Mouse (Mus musculus): ENCODE measurements around the gene Hnrnpul2.

Hnrnpul2 gene

GRCm38 (mm10) chr19:8818801-8819595 is 812 bp upstream of the Hnrnpul2 start, which contains the start of gene Ttc9c:
Gene Ttc9c, minus strand, starts transcription at chr19:8819333.
- peak; percentile 98 to 99 for DNase-seq

GRCm38 (mm10) chr19:8820424-8820956 is 680 bp downstream of the Hnrnpul2 start:
- DNase-seq = peak in 1 of 2 experiments; percentile 25

DNA sequence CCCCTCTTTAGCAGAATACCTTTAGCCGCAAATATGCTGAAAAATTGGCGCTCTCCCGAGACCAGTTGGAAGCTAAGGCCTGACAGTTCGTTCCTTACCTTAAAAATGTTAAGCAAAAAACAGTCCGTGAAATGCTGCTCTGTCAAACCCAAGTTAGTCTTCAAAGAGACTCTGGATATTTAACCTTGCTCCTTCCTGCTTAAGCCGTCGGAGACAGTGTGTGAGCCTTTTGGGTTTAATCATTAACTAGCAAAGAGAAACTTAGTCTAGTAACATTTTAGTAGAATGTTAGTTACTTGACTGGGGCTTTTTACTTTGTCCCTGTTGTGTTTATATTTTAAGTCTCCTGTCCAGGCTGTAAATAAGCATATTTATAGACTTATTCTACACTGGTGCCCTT is 1.3 kb downstream of the Hnrnpul2 start:
- peak in 1 of 2 experiments; percentile 47 for DNase-seq

- DNase-seq = no peak
Observed at GRCm38 (mm10) chr19:8822696-8823095, 2.9 kb downstream of the Hnrnpul2 start.

DNA sequence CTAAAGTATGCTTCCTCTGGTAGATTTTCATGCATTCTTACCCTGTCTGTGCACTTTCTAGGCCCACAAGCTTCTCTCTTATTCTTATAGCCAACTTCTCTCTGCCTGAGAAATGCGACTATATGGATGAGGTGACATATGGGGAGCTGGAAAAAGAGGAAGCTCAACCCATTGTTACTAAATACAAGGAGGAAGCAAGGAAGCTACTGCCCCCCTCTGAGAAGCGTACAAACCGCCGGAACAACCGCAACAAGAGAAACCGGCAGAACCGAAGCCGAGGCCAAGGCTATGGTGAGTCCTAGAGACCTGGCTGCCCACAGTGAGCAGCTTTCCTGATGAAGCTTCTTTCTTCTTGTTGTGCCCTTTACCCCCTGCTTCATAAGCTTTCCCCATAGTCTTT is 9.8 kb downstream of the Hnrnpul2 start, which contains the start of gene AC129217.1:
AC129217.1 (plus strand) TSS at position 114 of the 400 bp plus-strand sequence.
- DNase-seq = peak in 1 of 2 experiments; percentile 34

- peak in 1 of 2 experiments; percentile 39 for DNase-seq
Observed at GRCm38 (mm10) chr19:8830664-8831063, 10.9 kb downstream of the Hnrnpul2 start.

DNA sequence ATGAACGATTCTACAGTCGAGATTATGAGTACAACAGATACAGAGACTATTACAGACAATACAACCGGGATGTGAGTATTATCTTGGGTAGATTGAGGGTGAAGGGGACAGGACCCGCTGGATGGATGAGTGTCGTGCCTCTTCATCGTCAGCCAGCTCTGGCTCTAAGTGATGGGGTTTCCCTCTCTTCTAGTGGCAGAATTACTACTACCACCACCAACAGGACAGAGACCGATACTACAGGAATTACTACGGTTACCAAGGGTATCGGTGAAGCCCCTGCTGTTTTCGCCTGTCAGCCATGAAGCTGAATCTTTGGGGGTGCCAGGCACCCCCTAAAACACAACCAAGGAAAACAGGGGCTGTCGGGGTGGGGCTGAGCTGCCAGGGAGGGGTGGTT is 11.5 kb downstream of the Hnrnpul2 start:
- DNase-seq = no peak

GRCm38 (mm10) chr19:8832971-8833370 is 13.2 kb downstream of the Hnrnpul2 start:
- DNase-seq = no peak

DNA sequence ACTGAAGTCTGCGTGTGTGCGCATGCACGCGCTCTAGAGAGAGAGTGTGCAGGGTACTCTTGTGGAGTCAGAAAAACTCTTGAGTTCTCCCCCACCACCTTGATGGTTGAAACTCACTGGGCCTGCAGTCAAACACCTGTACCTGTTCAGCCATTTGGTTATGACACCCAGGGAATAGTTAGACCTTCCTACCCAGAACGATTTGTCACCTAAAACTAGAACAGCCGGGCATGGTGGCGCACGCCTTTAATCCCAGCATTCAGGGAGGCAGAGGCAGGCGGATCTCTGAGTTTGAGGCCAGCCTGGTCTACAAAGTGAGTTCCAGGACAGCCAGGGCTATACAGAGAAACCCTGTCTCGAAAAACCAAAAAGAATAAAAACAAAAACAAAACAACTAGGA is 16.5 kb downstream of the Hnrnpul2 start:
- DNase-seq = peak in 1 of 2 experiments; percentile 37

GRCm38 (mm10) chr19:8837251-8837791 is 17.5 kb downstream of the Hnrnpul2 start, which contains the start of gene Bscl2:
Gene Bscl2, plus strand, starts transcription at chr19:8837467.
- DNase-seq = peak; percentile 87 to 90

DNA sequence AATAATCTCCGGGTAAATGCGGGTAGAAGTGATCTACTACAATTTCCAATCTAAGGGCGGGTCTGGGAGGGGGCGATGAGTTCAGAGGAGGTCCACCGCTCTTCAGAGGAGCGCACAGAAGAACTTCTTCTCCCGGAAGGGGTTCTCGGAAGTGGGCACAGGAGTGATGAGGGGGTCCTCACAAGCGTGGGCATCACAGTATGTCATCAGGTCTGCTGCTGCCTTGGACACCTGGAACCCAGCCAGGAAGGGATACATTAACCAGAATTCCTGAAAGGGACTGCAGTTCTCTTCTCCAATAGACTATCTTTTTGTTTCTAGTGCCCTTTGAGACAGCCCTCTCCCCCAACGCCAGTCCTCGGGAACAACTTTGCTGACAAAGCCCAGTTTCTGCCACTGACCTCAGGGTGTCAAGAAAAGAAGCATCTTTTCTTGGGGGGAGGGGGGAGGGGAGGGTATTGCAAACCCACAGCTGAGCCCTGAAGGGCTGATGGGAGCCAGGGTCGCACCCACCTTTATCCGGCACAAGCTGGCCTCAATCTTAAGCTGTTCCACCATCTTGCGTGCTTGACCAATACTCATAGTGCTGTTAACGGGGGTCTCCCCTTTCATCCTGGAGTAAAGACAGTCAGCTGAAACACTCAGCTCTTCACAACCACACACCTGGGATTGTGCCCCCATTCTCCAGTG is 18.4 kb downstream of the Hnrnpul2 start:
- peak; percentile 83 to 85 for DNase-seq

DNA sequence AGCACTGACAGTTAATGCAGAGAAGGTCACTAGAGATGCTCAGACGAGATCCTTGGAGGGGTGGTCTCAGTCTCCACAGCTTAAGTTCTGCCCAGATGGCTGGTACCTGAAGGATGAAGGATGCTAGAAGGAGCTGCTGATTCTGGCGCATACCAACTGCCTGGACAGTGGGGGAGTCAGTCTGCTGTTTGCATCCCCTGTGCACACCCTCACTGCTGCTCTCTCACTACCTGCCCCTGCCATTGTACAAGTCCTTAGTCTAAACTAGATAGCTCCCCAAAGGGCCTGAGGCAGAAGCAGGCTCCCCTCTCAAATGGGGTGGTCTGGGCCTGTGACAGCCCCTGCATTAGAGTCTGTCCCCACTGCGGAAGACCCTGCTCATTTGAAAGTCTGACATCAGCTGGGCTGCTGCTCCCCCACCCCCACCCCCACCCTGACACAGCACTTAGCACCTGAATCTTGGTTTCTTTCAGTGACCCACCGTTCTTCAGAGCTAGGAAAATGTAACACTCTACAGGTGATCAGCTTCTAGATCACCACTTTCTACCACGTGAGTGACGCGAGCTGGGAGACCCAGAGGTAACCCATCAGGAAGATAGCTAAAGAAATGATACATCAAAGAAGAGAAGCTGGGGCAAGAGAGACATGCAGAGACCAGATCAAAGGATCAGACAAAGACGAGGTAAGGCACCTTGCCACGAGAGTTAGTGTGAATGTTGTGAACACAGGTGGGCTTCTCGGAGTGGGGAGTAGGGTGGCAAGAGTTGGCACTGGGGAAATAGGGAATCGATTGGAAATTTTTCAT is 19.5 kb downstream of the Hnrnpul2 start, which contains the start of gene Gng3:
Gng3 (minus strand) TSS at position 92 of the 805 bp plus-strand sequence.
- DNase-seq = peak in 1 of 2 experiments; percentile 32

GRCm38 (mm10) chr19:8839908-8840791 is 20.3 kb downstream of the Hnrnpul2 start:
- DNase-seq = peak; percentile 86 to 92

DNA sequence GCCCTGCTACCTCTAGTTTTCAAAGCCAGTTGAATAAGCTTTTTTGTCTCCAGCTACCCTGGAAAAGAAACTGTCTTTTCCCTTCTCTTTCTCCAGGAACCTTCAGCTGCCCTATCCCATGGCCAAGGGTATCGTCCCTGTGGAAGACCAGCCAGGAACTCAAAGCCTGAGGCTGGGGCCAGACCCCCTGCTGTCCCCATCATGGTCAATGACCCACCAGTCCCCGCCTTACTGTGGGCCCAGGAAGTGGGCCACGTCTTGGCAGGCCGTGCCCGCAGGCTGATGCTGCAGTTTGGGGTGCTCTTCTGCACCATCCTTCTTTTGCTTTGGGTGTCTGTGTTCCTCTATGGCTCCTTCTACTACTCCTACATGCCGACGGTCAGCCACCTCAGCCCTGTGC is 21.2 kb downstream of the Hnrnpul2 start:
- peak in 1 of 2 experiments; percentile 38 for DNase-seq

- DNase-seq = no peak
Observed at GRCm38 (mm10) chr19:8842961-8843360, 23.2 kb downstream of the Hnrnpul2 start.

DNA sequence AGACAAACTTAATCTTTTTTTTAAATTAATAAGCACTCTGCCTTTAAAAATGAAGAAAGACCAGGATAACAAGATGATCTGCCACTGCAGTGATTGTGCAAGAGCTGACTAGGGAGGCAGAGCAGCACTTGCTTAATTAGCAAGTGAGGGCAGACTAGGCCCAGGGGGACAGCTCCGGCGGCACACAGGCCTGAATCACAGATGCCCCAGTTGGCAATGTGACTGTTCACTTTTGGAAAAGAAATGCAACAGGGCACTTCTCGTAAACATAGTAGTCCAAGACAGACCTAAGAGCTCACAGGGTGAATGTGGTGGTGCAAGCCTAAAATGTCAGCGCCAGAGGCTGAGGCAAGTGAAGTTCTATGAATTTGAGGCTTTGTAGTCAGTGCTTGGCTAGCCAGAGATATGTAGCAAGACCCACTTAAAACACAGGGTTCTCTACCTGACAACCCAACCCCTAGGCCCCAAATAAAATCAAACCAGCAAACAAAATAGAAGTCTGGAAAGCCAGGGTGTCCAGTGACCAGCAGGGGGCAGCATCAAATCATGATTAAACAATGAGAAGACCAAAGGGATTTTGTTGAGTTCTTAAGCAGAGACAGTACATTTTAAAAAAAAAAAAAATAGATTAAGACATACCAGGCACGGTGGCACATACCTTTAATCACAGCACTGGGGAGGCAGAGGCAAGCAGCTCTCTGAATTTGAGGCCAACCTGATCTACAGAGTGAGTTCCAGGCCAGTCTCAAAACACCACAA is 24.7 kb downstream of the Hnrnpul2 start:
- peak; percentile 77 to 95 for DNase-seq

DNA sequence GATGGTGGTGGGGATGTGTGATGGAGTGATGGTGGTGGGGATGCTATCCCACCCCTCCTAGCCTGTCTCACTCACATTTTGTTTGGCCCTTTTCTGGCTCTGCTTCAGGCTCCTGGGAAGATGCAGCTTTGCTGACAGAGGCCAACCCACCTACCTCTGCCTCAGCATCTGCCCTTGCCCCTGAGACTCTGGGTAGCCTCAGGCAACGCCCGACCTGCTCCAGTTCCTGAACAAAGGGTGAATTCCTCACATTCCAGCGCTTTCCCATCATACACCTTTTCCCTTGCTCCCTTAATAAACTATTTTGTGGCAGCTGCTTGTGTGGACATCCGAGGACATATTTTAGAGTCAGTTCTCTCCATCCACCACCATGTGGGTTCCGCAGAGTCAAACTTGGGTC is 28.5 kb downstream of the Hnrnpul2 start:
- DNase-seq = no peak

DNA sequence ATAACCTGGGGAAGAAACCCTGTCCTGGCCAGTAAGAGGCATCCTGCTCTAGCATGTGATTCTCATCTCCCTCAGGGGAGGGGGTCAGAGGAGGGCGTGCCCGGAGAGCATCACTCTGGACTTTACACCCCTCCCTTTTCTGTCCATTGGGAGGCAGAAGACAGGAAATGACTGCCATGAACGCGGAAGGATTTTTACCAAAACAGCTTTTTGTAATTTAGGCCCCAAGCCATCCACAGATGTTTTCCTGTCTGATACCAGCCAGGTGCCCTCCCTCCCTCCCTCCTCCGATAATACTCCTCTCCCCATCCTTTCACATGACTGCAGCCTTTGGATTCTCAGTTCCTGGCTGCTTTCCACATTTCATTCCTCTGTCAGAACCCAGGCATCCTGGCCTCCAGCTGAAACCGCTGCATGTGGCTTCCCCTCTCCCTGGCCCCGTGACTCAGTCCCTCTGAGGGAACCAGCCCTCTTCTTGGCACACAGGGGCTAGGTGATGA is 30.6 kb downstream of the Hnrnpul2 start, which contains the start of gene Lrrn4cl:
Lrrn4cl (plus strand) TSS at position 367 of the 500 bp plus-strand sequence.
- peak in 1 of 2 experiments; percentile 61 for DNase-seq

- no peak for DNase-seq
Observed at GRCm38 (mm10) chr19:8851639-8852038, 31.8 kb downstream of the Hnrnpul2 start.

All from kidney, postnatal 25 days (tissue).